Mouse (Mus musculus): ENCODE data around the gene Gm3252. TPM values are rescaled to one million over a fixed set of nuclear protein-coding genes. Genes with fewer than 3 reads are reported as not detected.
"Not testable (repeated sequence)": the region's sequence is repeated elsewhere in the genome, so short reads cannot be mapped to it uniquely, and the experiment has no call there.

Gm3252 gene
- 1.8 and 2.0 TPM in 2 replicates for polyA plus RNA-seq (2014; fragmentation: Nextera tagmentation; extraction: Ambion mirVana)

DNA sequence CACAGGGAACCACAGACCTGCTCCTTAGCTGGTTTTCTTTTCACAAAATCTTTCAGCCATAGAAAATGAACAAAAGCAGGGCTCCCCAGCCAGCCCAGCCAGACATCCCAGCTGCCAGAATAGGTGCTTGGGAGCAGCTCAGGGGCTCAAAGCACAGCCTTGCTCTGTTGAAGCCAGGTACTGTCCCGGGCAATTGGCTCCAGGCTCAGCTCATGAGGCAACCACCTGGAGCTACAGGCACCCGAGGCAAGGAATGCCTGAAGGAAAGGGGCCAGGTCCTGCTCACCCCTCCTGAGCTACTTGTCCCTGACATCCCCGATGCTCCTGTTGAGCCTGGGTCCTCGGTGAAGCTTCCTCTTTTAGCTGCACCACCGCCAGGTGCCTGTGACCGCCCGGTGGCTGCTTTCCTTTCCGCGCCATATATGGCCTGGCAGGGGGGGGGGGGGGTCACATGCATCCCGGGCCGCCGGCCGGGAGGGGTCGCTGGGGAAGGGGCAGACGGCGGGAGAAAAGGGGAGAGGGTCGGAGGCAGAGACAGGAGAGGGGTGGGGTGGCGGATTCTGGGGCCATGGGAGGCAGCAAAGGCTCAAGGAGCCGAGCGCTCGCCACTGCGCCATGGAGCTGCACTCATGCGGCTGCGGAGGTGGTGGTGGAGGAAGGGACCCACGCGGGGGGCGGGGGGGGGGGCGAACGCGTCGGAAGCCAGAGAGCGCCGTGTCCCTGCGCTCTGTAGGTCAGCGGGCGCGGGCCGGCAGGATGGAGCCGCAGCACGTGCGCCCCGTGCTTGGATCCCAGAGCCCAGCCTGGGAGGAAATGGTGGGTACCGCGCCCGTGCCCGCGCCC, at the start of gene Gm3252:
TSS of gene Gm3252 (plus strand) at position 738 of the 843 bp plus-strand sequence.
- ATAC-seq; H3K9me3 ChIP-seq (replicated peaks; ENCODE audit: control insufficient read depth, low read length); H3K9ac ChIP-seq (ENCODE audit: low read length); H3K27ac ChIP-seq (ENCODE audit: low read depth, low read length); H3K36me3 ChIP-seq (ENCODE audit: control insufficient read depth, insufficient read depth, low read length); H3K4me1 ChIP-seq (ENCODE audit: control insufficient read depth, insufficient read depth, low read length); H3K27me3 ChIP-seq (replicated peaks; ENCODE audit: control insufficient read depth, insufficient read depth, low read length): not testable (repeated sequence)
- peak; percentile 0 for DNase-seq (ENCODE audit: low spot score)
- Histone ChIP-seq H3K4me3 (ENCODE audit: low read depth, low read length) (peak within 1 kb of the TSS; percentile 27), H3K4me2 (ENCODE audit: low read length) (peak within 1 kb of the TSS; percentile 40)
- 0% methylated on average over 3 of the region's 47 CpGs for WGBS

DNA sequence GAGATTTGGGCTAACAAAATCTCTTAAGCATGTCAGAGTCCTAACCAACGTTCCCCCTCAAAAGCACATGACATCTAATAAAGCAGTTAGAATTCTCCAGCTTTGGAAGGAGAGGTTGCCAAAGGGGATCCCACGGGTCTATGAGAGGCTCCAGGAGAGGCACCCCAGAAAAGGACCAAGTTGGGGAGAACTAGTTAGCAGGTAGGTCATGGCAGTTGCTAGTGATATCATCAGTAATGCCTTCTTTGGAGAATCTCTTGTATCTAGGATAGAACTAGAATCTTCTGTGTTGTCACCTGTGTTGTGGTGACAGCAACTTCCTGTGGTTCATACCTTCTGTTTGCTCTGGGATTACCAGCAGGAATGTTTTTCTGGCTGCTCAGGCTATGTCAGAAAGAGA, 17.6 kb upstream of the Gm3252 start, which contains the start of gene Gm7876:
TSS of gene Gm7876 (plus strand) at position 301 of the 400 bp plus-strand sequence.
- H3K27ac ChIP-seq (ENCODE audit: low read depth, low read length); H3K4me1 ChIP-seq (ENCODE audit: control insufficient read depth, insufficient read depth, low read length); ATAC-seq; H3K9me3 ChIP-seq (replicated peaks; ENCODE audit: control insufficient read depth, low read length); H3K9ac ChIP-seq (ENCODE audit: low read length); H3K4me3 ChIP-seq (ENCODE audit: low read depth, low read length); H3K4me2 ChIP-seq (ENCODE audit: low read length); H3K36me3 ChIP-seq (ENCODE audit: control insufficient read depth, insufficient read depth, low read length); H3K27me3 ChIP-seq (replicated peaks; ENCODE audit: control insufficient read depth, insufficient read depth, low read length); DNase-seq (ENCODE audit: low spot score): not testable (repeated sequence)
- 87% methylated on average over 1 of the region's 2 CpGs for WGBS

DNA sequence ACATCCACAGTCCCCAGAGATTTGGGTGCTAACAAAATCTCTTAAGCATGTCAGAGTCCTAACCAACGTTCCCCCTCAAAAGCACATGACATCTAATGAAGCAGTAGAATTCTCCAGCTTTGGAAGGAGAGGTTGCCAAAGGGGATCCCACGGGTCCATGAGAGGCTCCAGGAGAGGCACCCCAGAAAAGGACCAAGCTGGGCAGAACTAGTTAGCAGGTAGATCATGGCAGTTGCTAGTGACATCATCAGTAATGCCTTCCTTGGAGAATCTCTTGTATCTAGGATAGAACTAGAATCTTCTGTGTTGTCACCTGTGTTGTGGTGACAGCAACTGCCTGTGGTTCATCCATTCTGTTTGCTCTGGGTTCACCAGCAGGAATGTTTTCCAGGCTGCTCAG, 49.5 kb downstream of the Gm3252 start, which contains the start of gene Gm9602:
TSS of gene Gm9602 (plus strand) at position 301 of the 400 bp plus-strand sequence.
- H3K27me3 ChIP-seq (replicated peaks; ENCODE audit: control insufficient read depth, insufficient read depth, low read length); H3K4me1 ChIP-seq (ENCODE audit: control insufficient read depth, insufficient read depth, low read length); H3K4me3 ChIP-seq (ENCODE audit: low read depth, low read length); H3K9ac ChIP-seq (ENCODE audit: low read length); H3K36me3 ChIP-seq (ENCODE audit: control insufficient read depth, insufficient read depth, low read length); ATAC-seq; H3K27ac ChIP-seq (ENCODE audit: low read depth, low read length); DNase-seq (ENCODE audit: low spot score); H3K9me3 ChIP-seq (replicated peaks; ENCODE audit: control insufficient read depth, low read length); H3K4me2 ChIP-seq (ENCODE audit: low read length): not testable (repeated sequence)
- no CpG with 5 or more reads among the region's 2 CpGs for WGBS

Other genes with a start within 250 kb of the Gm3252 start
- gene Gm3182, start 245.0 kb upstream of the Gm3252 start, polyA plus RNA-seq (2014; fragmentation: Nextera tagmentation; extraction: Ambion mirVana): not detected in 2 replicates
- gene Gm3047, start 171.4 kb upstream of the Gm3252 start, polyA plus RNA-seq (2014; fragmentation: Nextera tagmentation; extraction: Ambion mirVana): not detected in 2 replicates
- gene Gm8159, start 94.4 kb upstream of the Gm3252 start, polyA plus RNA-seq (2014; fragmentation: Nextera tagmentation; extraction: Ambion mirVana): not detected in 2 replicates
- 0.67 and 0.69 TPM in 2 replicates for gene Gm3239, start 62.6 kb upstream of the Gm3252 start, polyA plus RNA-seq (2014; fragmentation: Nextera tagmentation; extraction: Ambion mirVana)
- gene Gm7876, start 17.5 kb upstream of the Gm3252 start, polyA plus RNA-seq (2014; fragmentation: Nextera tagmentation; extraction: Ambion mirVana): not detected in 2 replicates
- not detected in 2 replicates for gene Gm9602, start 49.6 kb downstream of the Gm3252 start, polyA plus RNA-seq (2014; fragmentation: Nextera tagmentation; extraction: Ambion mirVana)
- not detected in 2 replicates for gene Gm3269, start 111.3 kb downstream of the Gm3252 start, polyA plus RNA-seq (2014; fragmentation: Nextera tagmentation; extraction: Ambion mirVana)
- gene Gm3264, start 128.8 kb downstream of the Gm3252 start, polyA plus RNA-seq (2014; fragmentation: Nextera tagmentation; extraction: Ambion mirVana): 2.4 and 3.7 TPM in 2 replicates
- gene Gm3278, start 165.6 kb downstream of the Gm3252 start, polyA plus RNA-seq (2014; fragmentation: Nextera tagmentation; extraction: Ambion mirVana): 0.15 TPM in 1 of 2 replicates, not detected in the other